Mouse (Mus musculus) cerebellum, adult 11-12 months (tissue): ENCODE measurements around the gene Plcb4.
A peak's percentile ranks its signal among the peaks of the same experiment; 100 is the strongest.

Experiments used
- DNase-seq: peaks from one replicate; pipeline ENCODE4 v3.0.0; 2022

Plcb4 gene

GRCm38 (mm10) chr2:135761226-135761802, 102.5 kb downstream of the Plcb4 start:
- DNase-seq: no peak

DNA sequence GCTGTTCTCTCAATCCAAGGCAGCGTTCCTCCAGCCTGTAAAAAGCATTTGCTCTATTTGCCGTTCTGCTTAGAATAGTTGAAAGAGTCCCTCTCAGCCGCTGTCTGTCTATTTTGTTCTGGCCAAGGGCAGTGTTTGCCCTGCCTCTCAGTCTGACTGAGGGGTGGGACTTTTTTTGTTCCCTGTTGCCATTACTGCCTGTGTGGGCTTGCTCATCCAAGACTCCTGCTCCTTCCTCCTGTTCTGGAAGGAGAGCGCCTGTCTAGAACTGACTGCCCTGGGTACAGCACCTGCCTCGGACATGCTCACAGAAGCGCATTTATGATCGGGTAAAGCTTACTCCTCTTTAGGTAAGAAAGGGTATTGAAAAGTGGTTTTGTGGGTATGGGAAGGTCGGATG, 105.9 kb downstream of the Plcb4 start:
- no peak for DNase-seq

GRCm38 (mm10) chr2:135766471-135767063, 107.8 kb downstream of the Plcb4 start:
- DNase-seq: no peak

- DNase-seq: no peak
Observed at GRCm38 (mm10) chr2:135767535-135767934, 108.7 kb downstream of the Plcb4 start.

- no peak for DNase-seq
Observed at GRCm38 (mm10) chr2:135769701-135770100, 110.9 kb downstream of the Plcb4 start.

DNA sequence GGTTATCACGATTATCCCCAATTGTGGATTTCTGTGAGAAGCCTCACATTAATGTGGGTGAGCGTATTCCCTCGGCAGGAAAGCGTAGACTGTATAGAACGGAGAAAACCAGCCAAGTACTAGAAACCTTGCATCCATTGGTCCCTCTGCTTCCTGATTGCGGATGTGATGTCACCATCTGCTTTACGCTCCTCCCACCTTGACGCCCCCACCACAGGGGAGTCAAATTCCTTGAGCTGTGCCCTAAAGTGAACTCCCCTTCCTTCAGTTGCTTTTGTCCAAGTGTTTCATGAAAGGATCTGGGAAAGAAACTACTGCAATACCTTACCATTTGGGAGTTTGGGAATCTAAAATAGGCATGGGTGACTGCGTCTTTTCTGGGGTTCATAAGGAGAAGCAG, 111.4 kb downstream of the Plcb4 start:
- no peak for DNase-seq

- no peak for DNase-seq
Observed at GRCm38 (mm10) chr2:135773194-135773972, 114.6 kb downstream of the Plcb4 start.

DNA sequence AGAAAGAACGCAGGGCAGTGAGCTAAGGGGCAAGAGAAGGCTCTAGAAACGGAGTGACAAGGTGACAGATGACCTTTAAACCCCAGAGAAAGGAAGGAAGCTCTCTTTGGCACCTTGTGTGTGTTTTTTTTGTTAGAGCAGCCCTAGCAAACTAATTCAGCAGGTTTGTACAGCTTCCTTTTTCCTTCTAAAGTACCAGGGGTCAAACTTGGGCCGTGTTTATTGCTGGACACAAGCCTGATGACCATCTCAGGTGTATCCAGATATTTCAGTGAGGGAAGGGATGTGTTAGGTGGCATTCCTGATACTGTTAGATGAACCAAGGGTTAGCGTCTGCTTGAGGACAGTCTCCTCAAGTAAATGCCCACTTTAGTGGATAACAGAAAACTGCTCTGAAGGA, 116.2 kb downstream of the Plcb4 start:
- no peak for DNase-seq

DNA sequence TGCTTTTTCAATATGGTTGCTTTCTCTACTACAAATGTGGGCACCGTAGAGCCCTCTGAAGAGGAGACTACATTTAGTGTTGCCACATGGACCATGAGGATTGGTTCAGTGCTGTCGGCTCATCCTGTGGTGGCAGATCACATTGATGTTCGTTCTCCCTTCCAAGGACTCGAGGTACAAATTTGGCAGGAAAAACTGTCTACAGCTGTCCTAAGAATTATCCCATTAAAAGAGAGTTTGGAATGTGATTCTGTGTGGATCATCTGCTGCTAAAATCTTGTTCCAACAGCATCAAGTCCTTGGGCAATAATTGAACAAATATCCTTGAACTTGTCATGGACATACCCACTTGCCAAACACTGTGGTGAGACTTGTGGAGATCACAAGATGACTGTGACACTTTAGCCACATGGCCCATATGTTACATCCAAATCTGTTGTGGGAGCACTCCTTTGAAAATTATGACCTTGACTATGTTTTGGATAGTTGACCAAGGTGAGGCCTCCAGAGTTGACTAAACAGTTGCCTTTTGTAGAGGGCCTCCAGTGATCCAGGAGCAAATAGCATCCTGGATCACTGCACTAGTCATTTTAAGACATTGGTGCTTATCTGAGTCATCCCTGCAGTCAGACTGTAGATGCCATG, 117.4 kb downstream of the Plcb4 start:
- DNase-seq: no peak

GRCm38 (mm10) chr2:135781391-135781790, 122.6 kb downstream of the Plcb4 start:
- no peak for DNase-seq

GRCm38 (mm10) chr2:135787415-135787814, 128.6 kb downstream of the Plcb4 start:
- DNase-seq: no peak

- DNase-seq: no peak
Observed at GRCm38 (mm10) chr2:135792907-135793306, 134.1 kb downstream of the Plcb4 start.

- DNase-seq: no peak
Observed at GRCm38 (mm10) chr2:135796684-135797083, 137.9 kb downstream of the Plcb4 start.

- no peak for DNase-seq
Observed at GRCm38 (mm10) chr2:135797677-135798546, 139.1 kb downstream of the Plcb4 start.

- no peak for DNase-seq
Observed at GRCm38 (mm10) chr2:135799149-135799770, 140.4 kb downstream of the Plcb4 start.

DNA sequence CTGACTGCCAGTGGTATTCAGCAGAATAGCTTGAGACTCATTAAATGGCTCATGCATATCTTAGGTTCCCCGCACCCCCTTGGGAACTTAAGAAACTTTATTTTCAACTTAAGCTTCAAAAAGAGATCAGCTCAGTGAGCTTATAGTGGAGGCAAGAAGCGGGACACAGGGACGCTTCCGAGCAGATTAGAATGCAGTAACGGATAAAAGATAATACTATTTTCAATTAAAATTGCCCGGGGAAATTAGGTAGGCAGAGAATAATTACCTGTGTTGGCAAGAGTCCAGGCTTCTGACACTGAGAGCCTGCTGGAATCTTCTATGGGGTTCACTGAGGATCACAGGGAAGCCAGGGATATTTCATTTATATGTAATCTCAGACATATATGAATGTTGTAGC, 141.6 kb downstream of the Plcb4 start:
- no peak for DNase-seq

DNA sequence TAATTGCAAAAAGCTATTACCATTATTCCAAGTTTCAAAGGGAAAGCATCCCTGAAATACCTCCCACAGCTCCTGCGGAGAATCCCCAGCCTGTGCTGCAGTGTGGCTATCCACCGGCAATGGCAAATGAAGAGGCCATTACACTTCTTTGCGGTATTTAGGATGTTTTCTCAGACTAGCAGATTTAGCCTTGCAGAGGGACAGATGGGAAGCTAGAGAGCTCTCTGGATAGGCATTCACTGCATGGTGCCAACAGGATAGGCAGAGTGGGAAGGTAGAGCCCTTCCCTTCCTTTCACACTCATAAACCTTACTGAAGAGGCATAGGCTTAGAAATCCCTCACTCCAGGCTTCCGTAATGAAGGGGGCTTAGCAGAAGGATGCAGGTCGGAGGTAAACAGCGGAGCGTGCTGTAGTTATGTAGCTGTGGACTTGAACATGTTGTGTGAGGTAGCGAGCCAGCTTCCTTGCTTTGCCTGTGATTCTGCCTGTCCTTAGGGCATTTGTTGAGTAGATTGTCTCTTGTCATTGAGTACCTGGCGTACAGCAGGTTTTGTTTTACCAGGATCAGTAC, 144.2 kb downstream of the Plcb4 start:
- DNase-seq: peak; percentile 61

- DNase-seq: peak; percentile 79
Observed at GRCm38 (mm10) chr2:135805748-135806685, 147.2 kb downstream of the Plcb4 start.

DNA sequence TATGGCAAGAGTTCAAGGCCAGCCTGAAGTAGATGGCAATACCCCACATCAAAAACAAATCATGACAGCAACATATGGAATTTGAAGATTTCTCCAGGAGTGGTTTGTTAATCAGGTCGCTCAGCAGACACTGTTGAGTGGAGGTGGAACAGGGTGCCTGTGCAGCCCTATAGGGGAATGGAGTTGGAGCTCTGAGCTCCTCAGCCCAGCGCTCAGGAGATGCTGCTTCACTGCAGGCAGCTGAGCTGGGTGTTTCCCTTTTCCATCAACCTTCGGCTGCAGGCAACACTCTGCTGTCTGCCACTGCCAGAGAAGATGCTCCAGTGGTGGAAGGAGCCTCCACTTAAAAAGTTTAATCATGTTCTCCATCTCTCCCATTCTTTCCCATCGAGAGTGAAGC, 149.5 kb downstream of the Plcb4 start:
- DNase-seq: no peak

DNA sequence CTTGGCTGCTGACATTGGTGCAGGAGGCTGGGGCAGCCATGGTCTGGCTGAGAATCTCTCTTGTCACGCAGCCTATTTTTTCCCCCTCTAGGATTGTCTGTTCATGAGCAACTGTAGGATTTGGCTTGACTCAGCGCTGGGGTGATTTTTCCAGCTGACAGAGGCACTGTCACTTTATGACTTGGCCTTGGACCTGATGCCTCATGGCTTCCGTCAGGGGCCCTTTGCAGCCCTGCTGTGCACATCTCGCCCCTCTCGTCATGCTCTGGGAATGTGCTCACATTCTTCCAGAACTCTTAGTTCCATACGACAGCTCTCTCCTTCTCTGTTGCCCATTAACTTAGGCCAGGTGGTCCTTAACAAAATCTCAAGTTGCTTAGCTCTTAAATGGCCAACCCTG, 152.0 kb downstream of the Plcb4 start:
- no peak for DNase-seq
